Mouse (Mus musculus): ENCODE measurements around the gene St3gal3. TPM values are rescaled to one million over a fixed set of nuclear protein-coding genes. Genes with fewer than 3 reads are reported as not detected.
A peak's percentile ranks its signal among the peaks of the same experiment; 100 is the strongest.

St3gal3 gene
- polyA plus RNA-seq, 1 experiment from 2014 or later = 7.3 TPM

- ATAC-seq (ENCODE audit: insufficient number of reproducible peaks, low FRiP score, low TSS enrichment, low read depth) (no peak), DNase-seq (ENCODE audit: low spot score) (no peak)
- no peaks in the 10 kb centered on the region; the same call in 1 of the 2 replicates for H3K4me1 ChIP-seq (ENCODE audit: control insufficient read depth, insufficient read depth, low read length)
- no peaks in the 10 kb centered on the region for H3K36me3 ChIP-seq (ENCODE audit: control insufficient read depth, insufficient read depth, low read length)
- no peaks in the 10 kb centered on the region for H3K9me3 ChIP-seq (ENCODE audit: control insufficient read depth, low read length)
- no peaks in the 10 kb centered on the region for H3K27me3 ChIP-seq (ENCODE audit: control insufficient read depth, insufficient read depth, low read length)
- 92% methylated on average over 4 of the region's 4 CpGs for whole genome bisulfite sequencing
- no peak overlapping the region for H3K9ac ChIP-seq (ENCODE audit: low read length)
- H3K4me2 ChIP-seq (ENCODE audit: low read depth, severe bottlenecking) = no peak overlapping the region
- no peak overlapping the region for H3K4me3 ChIP-seq (ENCODE audit: low read depth, low read length)
- no peak overlapping the region for H3K27ac ChIP-seq (replicated peaks; ENCODE audit: low read depth, low read length)
These were observed 200.6 kb downstream of the St3gal3 start for GRCm38 (mm10) chr4:117934081-117934480.

- no peaks in the 10 kb centered on the region for H3K9me3 ChIP-seq (ENCODE audit: control insufficient read depth, low read length)
- no peak overlapping the region for H3K27ac ChIP-seq (replicated peaks; ENCODE audit: low read depth, low read length)
- H3K4me3 ChIP-seq (ENCODE audit: low read depth, low read length) = no peak overlapping the region
- no peak overlapping the region for H3K4me2 ChIP-seq (ENCODE audit: low read depth, severe bottlenecking)
- H3K36me3 ChIP-seq (ENCODE audit: control insufficient read depth, insufficient read depth, low read length) = no peaks in the 10 kb centered on the region
- peaks cover 5% of the 10 kb centered on the region; the same call in 1 of the 2 replicates for H3K4me1 ChIP-seq (ENCODE audit: control insufficient read depth, insufficient read depth, low read length)
- H3K9ac ChIP-seq (ENCODE audit: low read length) = no peak overlapping the region
- DNase-seq (ENCODE audit: low spot score) = no peak
- no peak for ATAC-seq (ENCODE audit: insufficient number of reproducible peaks, low FRiP score, low TSS enrichment, low read depth)
- WGBS = 87% methylated on average over 5 of the region's 5 CpGs
- no peaks in the 10 kb centered on the region for H3K27me3 ChIP-seq (ENCODE audit: control insufficient read depth, insufficient read depth, low read length)
These were observed 201.5 kb downstream of the St3gal3 start for GRCm38 (mm10) chr4:117933248-117933647.

- peak within 1 kb of the TSS; percentile 72 for H3K4me2 ChIP-seq (ENCODE audit: low read depth, severe bottlenecking)
- WGBS = under 1% methylated on average over 33 of the region's 33 CpGs
- ATAC-seq (ENCODE audit: insufficient number of reproducible peaks, low FRiP score, low TSS enrichment, low read depth) = peak; percentile 70
- DNase-seq (ENCODE audit: low spot score) = peak; percentile 82
- no peak within 1 kb of the TSS for H3K27ac ChIP-seq (replicated peaks; ENCODE audit: low read depth, low read length)
- peak within 1 kb of the TSS; percentile 47 for H3K9ac ChIP-seq (ENCODE audit: low read length)
- H3K36me3 ChIP-seq (ENCODE audit: control insufficient read depth, insufficient read depth, low read length) = no peaks in the 10 kb centered on the region
- peak within 1 kb of the TSS; percentile 39 for H3K4me3 ChIP-seq (ENCODE audit: low read depth, low read length)
- H3K27me3 ChIP-seq (ENCODE audit: control insufficient read depth, insufficient read depth, low read length) = peaks cover 26% of the 10 kb centered on the region
- no peaks in the 10 kb centered on the region for H3K9me3 ChIP-seq (ENCODE audit: control insufficient read depth, low read length)
- H3K4me1 ChIP-seq (ENCODE audit: control insufficient read depth, insufficient read depth, low read length) = peaks cover 14% of the 10 kb centered on the region
These were observed 205.3 kb downstream of the St3gal3 start, which contains the start of gene Artn for GRCm38 (mm10) chr4:117929391-117929881. Gene Artn, minus strand, starts transcription at chr4:117929763.

GRCm38 (mm10) chr4:117928699-117929241, 205.9 kb downstream of the St3gal3 start:
- Histone ChIP-seq H3K4me1 (ENCODE audit: control insufficient read depth, insufficient read depth, low read length) (peaks cover 14% of the 10 kb centered on the region), H3K36me3 (ENCODE audit: control insufficient read depth, insufficient read depth, low read length) (no peaks in the 10 kb centered on the region), H3K27ac (replicated peaks; ENCODE audit: low read depth, low read length) (no peak overlapping the region), H3K4me2 (ENCODE audit: low read depth, severe bottlenecking) (peak overlapping the region; percentile 72), H3K9me3 (ENCODE audit: control insufficient read depth, low read length) (no peaks in the 10 kb centered on the region), H3K4me3 (ENCODE audit: low read depth, low read length) (peak overlapping the region; percentile 39), H3K9ac (ENCODE audit: low read length) (peak overlapping the region; percentile 47), H3K27me3 (ENCODE audit: control insufficient read depth, insufficient read depth, low read length) (peaks cover 26% of the 10 kb centered on the region)
- DNase-seq (ENCODE audit: low spot score) (peak; percentile 73), ATAC-seq (ENCODE audit: insufficient number of reproducible peaks, low FRiP score, low TSS enrichment, low read depth) (no peak)
- WGBS = 3% methylated on average over 13 of the region's 13 CpGs

GRCm38 (mm10) chr4:117928234-117928633, 206.5 kb downstream of the St3gal3 start:
- ATAC-seq (ENCODE audit: insufficient number of reproducible peaks, low FRiP score, low TSS enrichment, low read depth) (0 out of 2 replicates have a peak, but pooled peaks have one; percentile 17), DNase-seq (ENCODE audit: low spot score) (peak; percentile 86)
- Histone ChIP-seq H3K9me3 (ENCODE audit: control insufficient read depth, low read length) (no peaks in the 10 kb centered on the region), H3K9ac (ENCODE audit: low read length) (no peak overlapping the region), H3K36me3 (ENCODE audit: control insufficient read depth, insufficient read depth, low read length) (no peaks in the 10 kb centered on the region), H3K27me3 (ENCODE audit: control insufficient read depth, insufficient read depth, low read length) (peaks cover 26% of the 10 kb centered on the region), H3K27ac (replicated peaks; ENCODE audit: low read depth, low read length) (no peak overlapping the region), H3K4me3 (ENCODE audit: low read depth, low read length) (peak overlapping the region; percentile 39), H3K4me1 (ENCODE audit: control insufficient read depth, insufficient read depth, low read length) (peaks cover 14% of the 10 kb centered on the region), H3K4me2 (ENCODE audit: low read depth, severe bottlenecking) (peak overlapping the region; percentile 72; the same call in 1 of the 2 replicates)
- WGBS = 17% methylated on average over 6 of the region's 6 CpGs

- peaks cover 14% of the 10 kb centered on the region for H3K4me1 ChIP-seq (ENCODE audit: control insufficient read depth, insufficient read depth, low read length)
- no peaks in the 10 kb centered on the region for H3K36me3 ChIP-seq (ENCODE audit: control insufficient read depth, insufficient read depth, low read length)
- H3K27me3 ChIP-seq (ENCODE audit: control insufficient read depth, insufficient read depth, low read length) = peaks cover 26% of the 10 kb centered on the region
- H3K4me3 ChIP-seq (ENCODE audit: low read depth, low read length) = peak overlapping the region; percentile 42
- H3K9ac ChIP-seq (ENCODE audit: low read length) = peak overlapping the region; percentile 59
- no peaks in the 10 kb centered on the region for H3K9me3 ChIP-seq (ENCODE audit: control insufficient read depth, low read length)
- DNase-seq (ENCODE audit: low spot score) (peak; percentile 63), ATAC-seq (ENCODE audit: insufficient number of reproducible peaks, low FRiP score, low TSS enrichment, low read depth) (peak; percentile 24)
- 2% methylated on average over 71 of the region's 71 CpGs for WGBS
- no peak overlapping the region for H3K27ac ChIP-seq (replicated peaks; ENCODE audit: low read depth, low read length)
- peak overlapping the region; percentile 91 for H3K4me2 ChIP-seq (ENCODE audit: low read depth, severe bottlenecking)
These were observed 207.9 kb downstream of the St3gal3 start for GRCm38 (mm10) chr4:117926545-117927482.

- Histone ChIP-seq H3K27me3 (ENCODE audit: control insufficient read depth, insufficient read depth, low read length) (peaks cover 26% of the 10 kb centered on the region), H3K4me1 (ENCODE audit: control insufficient read depth, insufficient read depth, low read length) (peaks cover 14% of the 10 kb centered on the region), H3K9me3 (ENCODE audit: control insufficient read depth, low read length) (no peaks in the 10 kb centered on the region), H3K4me3 (ENCODE audit: low read depth, low read length) (no peak overlapping the region), H3K27ac (replicated peaks; ENCODE audit: low read depth, low read length) (no peak overlapping the region), H3K9ac (ENCODE audit: low read length) (no peak overlapping the region), H3K4me2 (ENCODE audit: low read depth, severe bottlenecking) (no peak overlapping the region), H3K36me3 (ENCODE audit: control insufficient read depth, insufficient read depth, low read length) (no peaks in the 10 kb centered on the region)
- DNase-seq (ENCODE audit: low spot score) (no peak), ATAC-seq (ENCODE audit: insufficient number of reproducible peaks, low FRiP score, low TSS enrichment, low read depth) (no peak)
- 57% methylated on average over 4 of the region's 6 CpGs for WGBS
These were observed 209.8 kb downstream of the St3gal3 start for GRCm38 (mm10) chr4:117924916-117925315.

GRCm38 (mm10) chr4:117923450-117923849, 211.3 kb downstream of the St3gal3 start:
- Histone ChIP-seq H3K9ac (ENCODE audit: low read length) (no peak overlapping the region), H3K4me3 (ENCODE audit: low read depth, low read length) (no peak overlapping the region), H3K9me3 (ENCODE audit: control insufficient read depth, low read length) (no peaks in the 10 kb centered on the region), H3K27ac (replicated peaks; ENCODE audit: low read depth, low read length) (no peak overlapping the region), H3K27me3 (ENCODE audit: control insufficient read depth, insufficient read depth, low read length) (peaks cover 26% of the 10 kb centered on the region), H3K4me2 (ENCODE audit: low read depth, severe bottlenecking) (no peak overlapping the region), H3K36me3 (ENCODE audit: control insufficient read depth, insufficient read depth, low read length) (no peaks in the 10 kb centered on the region), H3K4me1 (ENCODE audit: control insufficient read depth, insufficient read depth, low read length) (peaks cover 10% of the 10 kb centered on the region)
- ATAC-seq (ENCODE audit: insufficient number of reproducible peaks, low FRiP score, low TSS enrichment, low read depth) (no peak), DNase-seq (ENCODE audit: low spot score) (no peak)
- WGBS = 70% methylated on average over 2 of the region's 2 CpGs
